ENCODE assay signal across 14 mouse cellular contexts in genomic region chr10:75390832-75391231, GRCm38 (mm10). TPM values are rescaled to one million over a fixed set of nuclear protein-coding genes. Genes with fewer than 3 reads are reported as not detected.
A peak's percentile ranks its signal among the peaks of the same experiment; 100 is the strongest.
DNase-seq lines count a peak whose midpoint lies in the region; ATAC-seq and TF ChIP-seq lines count a peak whose summit lies in the region.
"Had no signal": no experiment of that assay in that cellular context is flagged by ENCODE, and none has a peak within 500 bp of the region (broad histone marks: within the 10 kb centered on the region; RNA-seq: fewer than 3 reads in every experiment).

No protein-coding gene starts in this region.

- H3K27me3 ChIP-seq in forebrain, postnatal 0 days (ENCODE audit: insufficient read depth, low read length), result no peaks in the 10 kb centered on the region
- no peaks in the 10 kb centered on the region for H3K27me3 ChIP-seq in forebrain, embryonic 15.5 days
- no peaks in the 10 kb centered on the region for H3K27me3 ChIP-seq in kidney, adult 2 months (replicated peaks; ENCODE audit: control insufficient read depth, insufficient read depth, low read length)
- no peaks in the 10 kb centered on the region for H3K27me3 ChIP-seq in lung, embryonic 14.5 days (ENCODE audit: insufficient read depth, low read length)
- H3K27me3 ChIP-seq in splenic B cell, adult 2 months (ENCODE audit: control insufficient read depth, insufficient read depth, low read length, poor library complexity, severe bottlenecking), result no peaks in the 10 kb centered on the region
- H3K27me3 ChIP-seq in limb, embryonic 10.5 days (ENCODE audit: low read depth, poor library complexity, severe bottlenecking), result no peaks in the 10 kb centered on the region
- H3K27me3 ChIP-seq: midbrain, embryonic 12.5 days had no signal

- no peaks in the 10 kb centered on the region for H3K36me3 ChIP-seq in forebrain, postnatal 0 days (ENCODE audit: insufficient read depth)
- no peaks in the 10 kb centered on the region for H3K36me3 ChIP-seq in forebrain, embryonic 15.5 days
- H3K36me3 ChIP-seq in kidney, adult 2 months (ENCODE audit: control insufficient read depth, insufficient read depth, low read length), result no peaks in the 10 kb centered on the region
- no peaks in the 10 kb centered on the region for H3K36me3 ChIP-seq in lung, embryonic 14.5 days (ENCODE audit: insufficient read depth)
- no peaks in the 10 kb centered on the region for H3K36me3 ChIP-seq in splenic B cell, adult 2 months (ENCODE audit: control insufficient read depth, insufficient read depth, low read length, poor library complexity, severe bottlenecking)
- no peaks in the 10 kb centered on the region for H3K36me3 ChIP-seq in limb, embryonic 10.5 days
- H3K36me3 ChIP-seq: forebrain, embryonic 10.5 days; midbrain, embryonic 12.5 days had no signal

- TF ChIP-seq POLR2A in kidney, adult 2 months (IDR thresholded peaks at IDR 0.05; ENCODE audit: low read depth, low read length), result no peak

- peak; percentile 31; the same call in 1 of the 2 replicates for TF ChIP-seq CTCF in forebrain, postnatal 0 days (IDR thresholded peaks at IDR 0.05; ENCODE audit: low read depth)
- peak; percentile 19; the same call in 1 of the 2 replicates for TF ChIP-seq CTCF in kidney, adult 2 months (conservative IDR thresholded peaks at IDR 0.05; ENCODE audit: insufficient read depth, insufficient read length, low read depth, low read length)
- TF ChIP-seq CTCF in lung, embryonic 14.5 days (IDR thresholded peaks at IDR 0.05; ENCODE audit: low read depth), result 0 out of 2 replicates have a peak, but pooled peaks have one; percentile 25

- H3K4me3 ChIP-seq in forebrain, postnatal 0 days (ENCODE audit: low read depth, low read length), result no peak overlapping the region
- no peak overlapping the region for H3K4me3 ChIP-seq in forebrain, embryonic 15.5 days
- no peak overlapping the region for H3K4me3 ChIP-seq in kidney, adult 2 months (ENCODE audit: insufficient read depth, low read depth, low read length)
- H3K4me3 ChIP-seq in lung, embryonic 14.5 days (ENCODE audit: low read depth, low read length), result no peak overlapping the region
- no peak overlapping the region for H3K4me3 ChIP-seq in limb, embryonic 10.5 days
- H3K4me3 ChIP-seq: forebrain, embryonic 10.5 days; midbrain, embryonic 12.5 days had no signal

- no peak overlapping the region for H3K9ac ChIP-seq in forebrain, postnatal 0 days
- H3K9ac ChIP-seq in forebrain, embryonic 15.5 days (replicated peaks), result no peak overlapping the region
- no peak overlapping the region for H3K9ac ChIP-seq in lung, embryonic 14.5 days
- H3K9ac ChIP-seq: midbrain, embryonic 12.5 days had no signal

- no peaks in the 10 kb centered on the region for H3K4me1 ChIP-seq in forebrain, postnatal 0 days (ENCODE audit: insufficient read depth)
- no peaks in the 10 kb centered on the region for H3K4me1 ChIP-seq in forebrain, embryonic 15.5 days
- no peaks in the 10 kb centered on the region; the same call in 1 of the 2 replicates for H3K4me1 ChIP-seq in kidney, adult 2 months (ENCODE audit: control insufficient read depth, insufficient read depth, low read length)
- no peaks in the 10 kb centered on the region for H3K4me1 ChIP-seq in lung, embryonic 14.5 days (ENCODE audit: insufficient read depth)
- H3K4me1 ChIP-seq in limb, embryonic 10.5 days, result no peaks in the 10 kb centered on the region
- H3K4me1 ChIP-seq: forebrain, embryonic 10.5 days; midbrain, embryonic 12.5 days had no signal

- no peak for ATAC-seq in forebrain, postnatal 0 days
- ATAC-seq in forebrain, embryonic 15.5 days (replicated peaks), result no peak
- ATAC-seq in lung, embryonic 14.5 days (ENCODE audit: insufficient read depth), result no peak

- WGBS in forebrain, postnatal 0 days, result 90% methylated on average over 4 of the region's 4 CpGs
- WGBS in forebrain, embryonic 15.5 days, result 89% methylated on average over 4 of the region's 4 CpGs
- WGBS in kidney, adult 2 months, result 75% methylated on average over 4 of the region's 4 CpGs
- 85% methylated on average over 4 of the region's 4 CpGs for WGBS in lung, embryonic 14.5 days
- 92% methylated on average over 4 of the region's 4 CpGs for WGBS in limb, embryonic 10.5 days

- H3K4me2 ChIP-seq in forebrain, postnatal 0 days (ENCODE audit: low read depth), result no peak overlapping the region
- H3K4me2 ChIP-seq in forebrain, embryonic 15.5 days (replicated peaks), result no peak overlapping the region
- no peak overlapping the region for H3K4me2 ChIP-seq in lung, embryonic 14.5 days
- H3K4me2 ChIP-seq: midbrain, embryonic 12.5 days had no signal

- DNase-seq in forebrain, postnatal 0 days, result no peak
- peak; percentile 37 for DNase-seq in kidney, adult 2 months
- DNase-seq in kidney, postnatal 4 days, result no peak
- no peak for DNase-seq in lung, embryonic 14.5 days
- DNase-seq in lung, postnatal 4 days, result no peak
- DNase-seq in splenic B cell, adult 2 months (ENCODE audit: low read depth, low spot score), result peak; percentile 18
- DNase-seq in limb, embryonic 10.5 days (ENCODE audit: low spot score), result no peak
- DNase-seq: adrenal gland, adult 8-10 months; cerebellum, adult 18-20 months; spleen, adult 18-20 months; thymus, postnatal 25 days had no signal

- H3K9me3 ChIP-seq in forebrain, postnatal 0 days (ENCODE audit: low read length), result no peaks in the 10 kb centered on the region
- H3K9me3 ChIP-seq in forebrain, embryonic 15.5 days, result no peaks in the 10 kb centered on the region
- H3K9me3 ChIP-seq in lung, embryonic 14.5 days (ENCODE audit: low read depth, low read length), result no peaks in the 10 kb centered on the region
- H3K9me3 ChIP-seq in limb, embryonic 10.5 days (replicated peaks), result no peaks in the 10 kb centered on the region
- H3K9me3 ChIP-seq: forebrain, embryonic 10.5 days; midbrain, embryonic 12.5 days had no signal

- H3K27ac ChIP-seq in forebrain, postnatal 0 days (ENCODE audit: low read depth, low read length), result no peak overlapping the region
- no peak overlapping the region for H3K27ac ChIP-seq in forebrain, embryonic 15.5 days (replicated peaks)
- no peak overlapping the region for H3K27ac ChIP-seq in kidney, adult 2 months (ENCODE audit: insufficient read depth, low read depth, low read length)
- no peak overlapping the region for H3K27ac ChIP-seq in lung, embryonic 14.5 days (ENCODE audit: low read depth)
- H3K27ac ChIP-seq in limb, embryonic 10.5 days, result no peak overlapping the region
- H3K27ac ChIP-seq: forebrain, embryonic 10.5 days; midbrain, embryonic 12.5 days had no signal

RNA-seq across cellular contexts. Expression of gene Upb1, which starts 10.1 kb away (rescaled TPM):
- total RNA-seq in forebrain, postnatal 0 days (2014; rRNA removed), result 0.38 and 0.62 TPM in 2 replicates
- 0.58 and 0.75 TPM in 2 replicates for polyA plus RNA-seq in forebrain, postnatal 0 days (2015; fragmentation: Nextera tagmentation; extraction: Ambion mirVana)
- polyA plus RNA-seq in forebrain, embryonic 15.5 days (2015; fragmentation: Nextera tagmentation; extraction: Ambion mirVana), result 0.13 and 0.19 TPM in 2 replicates
- polyA plus RNA-seq in kidney, adult 2 months (2012; rRNA removed), result 58.4 and 58.5 TPM in 2 replicates
- 0.17 and 0.76 TPM in 2 replicates for polyA plus RNA-seq in lung, embryonic 14.5 days (2014; fragmentation: Nextera tagmentation; extraction: Ambion mirVana)
- polyA plus RNA-seq in limb, embryonic 10.5 days (2016; fragmentation: Nextera tagmentation; extraction: Ambion mirVana), result 0.70 TPM in 1 of 2 replicates, not detected in the other

Comparison
In these comparisons a context has a peak if more than half of its experiments do, and no peak if none do; other contexts are left out.
1. DNase-seq: peak in kidney, adult 2 months (single experiment) and splenic B cell, adult 2 months (single experiment); none in forebrain, postnatal 0 days (single experiment), kidney, postnatal 4 days (0 of 2), lung, embryonic 14.5 days (single experiment), lung, postnatal 4 days (0 of 2) and limb, embryonic 10.5 days (single experiment).
2. RNA of gene Upb1, which starts 10.1 kb away (polyA plus RNA-seq): 58.4 to 58.5 TPM in kidney, adult 2 months; 0.58 to 0.75 TPM in forebrain, postnatal 0 days, 0.13 to 0.19 TPM in forebrain, embryonic 15.5 days, 0.17 to 0.76 TPM in lung, embryonic 14.5 days and 0.70 TPM in limb, embryonic 10.5 days; every median in the first group is over 10 times any median in the second.
3. Peak in every context shown above with its lines, with median percentiles within 50 percentile points of each other: CTCF ChIP-seq.